In the genomic region with DNA sequence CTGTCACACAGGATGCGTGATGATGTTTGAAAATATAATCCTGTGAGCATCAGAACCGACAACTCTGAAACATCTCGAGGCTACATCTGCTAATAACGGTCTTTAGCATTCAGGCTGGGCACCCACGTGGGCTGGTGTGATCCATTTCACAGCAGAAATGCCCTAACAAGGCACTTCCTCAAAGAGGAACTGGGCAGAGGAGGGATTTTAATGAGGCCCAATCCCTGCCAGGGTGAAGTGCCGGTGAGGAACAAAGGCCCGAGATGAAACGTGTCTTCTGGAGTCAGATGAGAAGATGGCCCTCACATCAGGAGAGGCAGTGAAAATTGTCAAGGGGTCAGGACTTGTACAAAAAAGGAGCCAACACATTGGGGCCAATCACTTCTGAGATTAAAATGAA, we compare ENCODE assay signal across 19 mouse cellular contexts.
DNase-seq lines count a peak whose midpoint lies in the region; ATAC-seq lines count a peak whose summit lies in the region.
"Had no signal": no experiment of that assay in that cellular context is flagged by ENCODE, and none has a peak within 500 bp of the region (broad histone marks: within the 10 kb centered on the region; RNA-seq: fewer than 3 reads in every experiment).

No protein-coding gene starts in this region.

- DNase-seq in frontal cortex, postnatal 36 days (ENCODE audit: low spot score in 2 of 2): no peak
- peak; percentile 40 for DNase-seq in retina, postnatal 1 day
- DNase-seq in retina, embryonic 14.5 days (ENCODE audit: low spot score): no peak
- DNase-seq in urinary bladder, postnatal 36 days (ENCODE audit: low spot score in 2 of 2): no peak
- DNase-seq in urinary bladder, postnatal 4 days (ENCODE audit: low spot score in 2 of 2): no peak
- DNase-seq: adrenal gland, postnatal 36 days; cerebellum, adult 8-10 months; cerebellum, postnatal 36 days; gastrocnemius, postnatal 10 days; heart, adult 18-20 months; heart, postnatal 10 days; kidney, postnatal 36 days; lung, postnatal 36 days; right cerebral cortex, postnatal 14 days had no signal

- 0 out of 2 replicates have a peak, but pooled peaks have one; percentile 8 for ATAC-seq in frontal cortex, adult (ENCODE audit: low TSS enrichment)
- ATAC-seq in megakaryocyte progenitor cell, adult 5-6 weeks (replicated peaks; ENCODE audit: poor library complexity): peak; percentile 66; the same call in 1 of the 2 replicates
- ATAC-seq: hindbrain, embryonic 16.5 days; intestine, embryonic 16.5 days; Patski had no signal
